Mouse (Mus musculus) thymus, adult 2 months (tissue): ENCODE results near the gene Map3k1. TPM values are rescaled to one million over a fixed set of nuclear protein-coding genes. Genes with fewer than 3 reads are reported as not detected.
A peak's percentile ranks its signal among the peaks of the same experiment; 100 is the strongest.

Source experiments
- DNase-seq: peaks from one replicate; pipeline ENCODE4 v3.0.0; 2021
- H3K27ac ChIP-seq: fragments of 200-500 bp; 2 replicates; pipeline ENCODE4 v1.5.1; 2012; ENCODE audit warnings: low read length, control low read depth; ENCODE audit not compliant: control insufficient read depth, insufficient read depth
- H3K27me3 ChIP-seq: fragments of 200-500 bp; 2 replicates; pipeline ENCODE4 v1.6.1; 2012; ENCODE audit warnings: mild to moderate bottlenecking, low read length, moderate library complexity, mixed read lengths; ENCODE audit not compliant: control insufficient read depth, insufficient read depth
- H3K36me3 ChIP-seq: fragments of 200-500 bp; 2 replicates; pipeline ENCODE4 v1.6.1; 2012; ENCODE audit warnings: mild to moderate bottlenecking, low read length, moderate library complexity; ENCODE audit not compliant: control insufficient read depth, insufficient read depth
- H3K4me1 ChIP-seq: fragments of 200-500 bp; replicated peaks from 2 replicates; pipeline ENCODE4 v1.6.1; 2012; ENCODE audit warnings: low read length; ENCODE audit not compliant: control insufficient read depth, insufficient read depth
- H3K4me3 ChIP-seq: fragments of 200-500 bp; 2 replicates; pipeline ENCODE4 v1.5.1; 2012; ENCODE audit warnings: mild to moderate bottlenecking, low read length, control low read depth, moderate library complexity; ENCODE audit not compliant: control insufficient read depth, insufficient read depth
- CTCF ChIP-seq: fragments of 200-500 bp; IDR thresholded peaks from 2 replicates; pipeline ENCODE4 v1.5.1; 2012; ENCODE audit warnings: mild to moderate bottlenecking, control low read depth, low read length, moderate library complexity, borderline replicate concordance; ENCODE audit not compliant: control insufficient read depth, poor library complexity, insufficient read depth; ENCODE audit errors: extremely low read depth
- POLR2A ChIP-seq: fragments of 200-500 bp; IDR thresholded peaks from 2 replicates; pipeline ENCODE4 v1.6.1; 2012; ENCODE audit warnings: mild to moderate bottlenecking, low read length, control low read depth, moderate library complexity; ENCODE audit not compliant: control insufficient read depth, poor library complexity, insufficient read depth; ENCODE audit errors: extremely low read depth
- WGBS: fragments of 180-500 bp; shearing (Covaris S2); methylation state at CpG from one replicate; pipeline ENCODE4 v1.1.7; 2018; 5-methylcytosine and 5-hydroxymethylcytosine counted together
- polyA plus RNA-seq: library from polyadenylated mRNA; depleted of rRNA; stranded (reverse); fragments of >200 nt; gene quantifications from 2 replicates; pipeline ENCODE4 v1.2.3, GENCODE M21; 2012

Gene Map3k1
- polyA plus RNA-seq, 1 experiment, result 47.2 TPM

DNA sequence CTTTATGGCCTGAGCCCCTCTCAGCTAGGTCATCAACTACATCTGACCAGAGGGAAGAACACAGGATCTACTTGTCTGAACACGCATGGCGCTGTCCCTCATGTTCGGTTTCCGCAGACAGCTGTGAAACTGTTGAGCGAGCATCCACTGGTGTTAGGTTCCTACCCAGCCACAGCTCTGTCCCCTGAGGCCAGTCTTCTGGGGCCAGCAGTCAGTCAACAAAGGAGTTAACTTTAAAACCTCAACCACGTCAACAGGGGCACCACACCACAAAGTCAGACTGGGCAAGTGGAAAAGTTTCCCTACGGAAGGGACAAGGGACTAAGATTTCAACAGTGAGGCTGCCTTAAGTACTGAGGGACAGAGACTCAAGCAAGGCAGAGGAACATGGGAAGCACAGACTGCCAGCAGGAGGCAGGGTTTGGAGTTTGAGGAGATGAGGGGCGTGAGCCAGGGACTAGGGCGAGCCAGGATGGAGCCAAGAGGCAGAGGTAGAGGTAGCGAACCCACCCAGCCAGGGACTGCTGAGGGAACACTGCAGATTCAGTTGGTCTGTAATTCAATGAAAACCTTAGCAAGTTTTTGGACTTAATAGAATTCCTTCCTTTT lies 7.0 kb downstream of the Map3k1 start:
- no peaks in the 10 kb centered on the region for H3K36me3 ChIP-seq
- H3K27ac ChIP-seq, result no peak overlapping the region
- H3K27me3 ChIP-seq, result no peaks in the 10 kb centered on the region
- 90% methylated on average over 10 of the region's 10 CpGs for WGBS
- peaks cover 44% of the 10 kb centered on the region for H3K4me1 ChIP-seq
- DNase-seq, result no peak
- TF ChIP-seq POLR2A, result no peak
- TF ChIP-seq CTCF, result no peak
- no peak overlapping the region for H3K4me3 ChIP-seq

- DNase-seq, result no peak
- Histone ChIP-seq H3K4me3 (no peak overlapping the region), H3K27ac (no peak overlapping the region), H3K4me1 (peaks cover 51% of the 10 kb centered on the region), H3K27me3 (no peaks in the 10 kb centered on the region), H3K36me3 (no peaks in the 10 kb centered on the region)
- WGBS, result 82% methylated on average over 4 of the region's 4 CpGs
- no peak for TF ChIP-seq POLR2A
- TF ChIP-seq CTCF, result no peak
Measured at GRCm38 (mm10) chr13:111800866-111801265, 7.9 kb downstream of the Map3k1 start.

DNA sequence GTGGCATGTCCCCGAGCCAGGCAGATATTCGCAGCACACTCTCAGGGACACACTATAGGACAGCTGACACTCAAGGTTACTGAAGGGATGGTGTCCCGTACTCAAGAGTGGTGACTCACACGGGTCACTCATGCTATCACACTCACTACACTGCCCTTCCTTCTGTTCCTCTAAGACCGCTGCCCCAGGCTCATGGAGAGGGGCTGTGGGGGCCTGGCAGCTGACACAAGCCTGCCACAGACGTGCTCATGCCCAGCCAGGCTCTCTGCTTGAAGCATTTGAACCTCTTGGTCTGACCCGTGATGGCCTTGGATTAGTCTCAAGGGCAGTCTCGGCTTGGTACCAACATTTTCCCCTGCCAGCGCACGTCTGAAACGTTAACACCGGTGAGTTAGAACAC lies 10.7 kb downstream of the Map3k1 start:
- H3K27ac ChIP-seq, result peak overlapping the region; percentile 31; the same call in 1 of the 2 replicates
- H3K27me3 ChIP-seq, result no peaks in the 10 kb centered on the region
- 82% methylated on average over 12 of the region's 12 CpGs for WGBS
- no peaks in the 10 kb centered on the region for H3K36me3 ChIP-seq
- H3K4me1 ChIP-seq, result peaks cover 57% of the 10 kb centered on the region
- no peak for TF ChIP-seq CTCF
- TF ChIP-seq POLR2A, result no peak
- DNase-seq, result no peak
- H3K4me3 ChIP-seq, result no peak overlapping the region

GRCm38 (mm10) chr13:111797021-111797420 lies 11.8 kb downstream of the Map3k1 start:
- H3K36me3 ChIP-seq, result no peaks in the 10 kb centered on the region
- peak overlapping the region; percentile 68; the same call in 1 of the 2 replicates for H3K27ac ChIP-seq
- no peaks in the 10 kb centered on the region for H3K27me3 ChIP-seq
- no peak overlapping the region for H3K4me3 ChIP-seq
- TF ChIP-seq POLR2A, result peak; percentile 24; the same call in 1 of the 2 replicates
- TF ChIP-seq CTCF, result no peak
- 2% methylated on average over 8 of the region's 8 CpGs for WGBS
- DNase-seq, result peak; percentile 67
- H3K4me1 ChIP-seq, result peaks cover 64% of the 10 kb centered on the region

GRCm38 (mm10) chr13:111796191-111796920 lies 12.4 kb downstream of the Map3k1 start:
- peak; percentile 43 for DNase-seq
- WGBS, result 29% methylated on average over 11 of the region's 11 CpGs
- Histone ChIP-seq H3K36me3 (no peaks in the 10 kb centered on the region), H3K4me3 (no peak overlapping the region), H3K27ac (peak overlapping the region; percentile 68), H3K4me1 (peaks cover 61% of the 10 kb centered on the region), H3K27me3 (no peaks in the 10 kb centered on the region)
- TF ChIP-seq POLR2A (no peak; the same call in 1 of the 2 replicates), CTCF (no peak)

GRCm38 (mm10) chr13:111792975-111793287 lies 15.9 kb downstream of the Map3k1 start:
- H3K27me3 ChIP-seq, result no peaks in the 10 kb centered on the region
- WGBS, result 97% methylated on average over 14 of the region's 14 CpGs
- no peak for DNase-seq
- TF ChIP-seq POLR2A (no peak), CTCF (no peak)
- peaks cover 68% of the 10 kb centered on the region for H3K4me1 ChIP-seq
- H3K4me3 ChIP-seq, result no peak overlapping the region
- H3K27ac ChIP-seq, result no peak overlapping the region
- H3K36me3 ChIP-seq, result no peaks in the 10 kb centered on the region
